Mouse (Mus musculus) lung, adult 2 months (tissue): ENCODE results near the gene Samd4.

Experiments
- CTCF ChIP-seq: fragments of 200-500 bp; IDR thresholded peaks from 2 replicates; pipeline ENCODE4 v1.5.1; 2011; ENCODE audit warnings: mild to moderate bottlenecking, low read length, control low read depth; ENCODE audit not compliant: insufficient read depth
- POLR2A ChIP-seq: fragments of 200-500 bp; IDR thresholded peaks from 2 replicates; pipeline ENCODE4 v1.6.1; 2011; ENCODE audit warnings: low read depth, mild to moderate bottlenecking, control low read depth, low read length, borderline replicate concordance; ENCODE audit errors: extremely low read depth

GRCm38 (mm10) chr14:47015618-47016017 is 133.0 kb downstream of the Samd4 start:
- no peak for TF ChIP-seq POLR2A
- TF ChIP-seq CTCF = no peak
